Mouse (Mus musculus): ENCODE results near the gene Tspo.

The Tspo gene

DNA sequence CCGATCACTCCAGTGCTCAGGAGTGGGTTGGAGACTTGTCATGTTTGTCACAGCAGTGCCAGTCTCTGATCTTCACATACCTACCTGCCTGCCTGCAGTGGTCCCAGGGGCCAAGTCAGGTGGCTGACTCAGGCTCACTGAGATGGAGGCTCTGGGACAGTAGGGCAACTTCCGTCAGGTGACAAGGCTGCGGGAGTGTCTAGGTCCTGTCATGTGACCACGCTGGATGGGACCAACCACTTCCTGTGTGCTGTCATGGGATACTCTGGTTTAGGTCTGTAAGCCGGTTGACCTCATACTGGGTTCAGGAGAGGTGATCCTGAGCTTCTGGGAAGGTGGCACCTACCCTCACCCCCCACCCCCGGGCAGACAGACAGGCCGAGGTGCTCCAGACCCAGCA lies 17.4 kb upstream of the Tspo start:
- no peak for DNase-seq (ENCODE audit: low spot score)

- DNase-seq (ENCODE audit: low spot score): no peak
These were observed 16.2 kb upstream of the Tspo start for GRCm38 (mm10) chr15:83547144-83547543.

- DNase-seq (ENCODE audit: low spot score): no peak
These were observed 13.3 kb upstream of the Tspo start for GRCm38 (mm10) chr15:83550137-83550536.

DNA sequence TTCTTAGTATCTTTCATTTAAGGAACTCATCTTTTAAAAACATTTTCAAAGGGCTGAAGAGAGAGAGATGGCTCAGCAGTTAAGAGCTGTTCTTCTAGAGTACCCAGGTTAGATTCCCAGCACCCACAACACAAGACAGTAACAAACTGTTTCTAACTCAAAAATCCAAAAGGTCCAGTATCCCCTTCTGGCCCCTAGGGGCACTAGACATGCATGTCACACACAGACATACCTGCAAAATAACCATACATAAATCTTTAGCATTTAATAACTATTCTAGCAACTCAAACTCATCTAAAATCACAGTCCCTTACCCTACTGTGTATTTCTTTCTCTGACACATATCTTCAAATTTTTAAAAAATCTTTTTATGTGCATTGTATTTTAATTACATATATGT lies 9.6 kb upstream of the Tspo start:
- DNase-seq (ENCODE audit: low spot score): no peak

GRCm38 (mm10) chr15:83555161-83555974 lies 8.0 kb upstream of the Tspo start:
- peak; percentile 88 for DNase-seq (ENCODE audit: low spot score)

DNA sequence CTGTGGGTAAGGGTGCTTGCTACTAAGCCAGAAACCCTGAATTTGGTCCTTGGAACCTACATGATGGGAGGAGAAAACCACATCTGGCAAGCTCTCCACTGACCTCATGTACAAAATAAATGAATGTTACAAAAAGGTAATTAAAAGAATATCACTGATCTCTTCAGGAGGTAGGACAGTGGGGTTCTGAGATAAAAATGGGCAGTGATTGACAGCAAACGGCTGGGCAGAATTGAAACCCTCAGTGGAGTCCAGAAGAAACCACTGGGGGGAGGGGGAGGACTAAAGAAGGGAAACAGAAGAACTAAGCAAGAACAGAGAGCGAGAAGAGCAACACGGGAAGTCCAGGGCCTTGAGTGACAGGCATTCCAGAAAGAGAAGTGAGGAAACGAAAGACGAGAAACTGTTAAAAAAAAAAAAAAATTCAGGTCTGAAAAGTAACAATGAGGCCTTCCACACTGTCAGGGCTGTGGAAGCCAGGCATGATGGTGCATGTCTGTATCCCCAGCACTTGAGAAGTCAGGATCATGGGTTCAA lies 2.4 kb upstream of the Tspo start:
- DNase-seq (ENCODE audit: low spot score): no peak

- peak; percentile 76 for DNase-seq (ENCODE audit: low spot score)
These were observed 644 bp upstream of the Tspo start for GRCm38 (mm10) chr15:83562626-83563270.

- peak; percentile 60 for DNase-seq (ENCODE audit: low spot score)
These were observed 662 bp downstream of the Tspo start for GRCm38 (mm10) chr15:83563857-83564651.

DNA sequence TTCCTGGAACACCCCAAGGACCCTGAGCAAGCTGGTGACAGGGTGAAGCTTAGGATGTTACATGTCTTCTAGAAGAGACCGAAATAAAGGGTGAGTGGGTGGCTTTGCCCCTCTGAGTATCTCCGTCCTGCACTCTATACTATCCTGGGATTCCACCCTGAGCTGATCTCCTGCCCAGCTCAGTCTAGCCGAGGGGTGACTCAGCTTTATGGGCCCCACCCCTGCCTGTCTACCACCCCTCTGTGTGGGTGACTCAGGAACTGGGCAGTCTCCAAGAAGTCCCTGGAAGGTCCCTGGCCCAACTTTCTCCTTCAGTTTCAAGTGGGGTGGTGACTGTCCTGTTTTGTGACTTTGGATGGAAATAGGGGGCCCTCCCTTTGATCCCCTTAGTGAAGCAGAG lies 2.0 kb downstream of the Tspo start:
- DNase-seq (ENCODE audit: low spot score): no peak

- no peak for DNase-seq (ENCODE audit: low spot score)
These were observed 2.6 kb downstream of the Tspo start for GRCm38 (mm10) chr15:83566006-83566405.

GRCm38 (mm10) chr15:83567728-83568127 lies 4.3 kb downstream of the Tspo start:
- DNase-seq (ENCODE audit: low spot score): no peak

DNA sequence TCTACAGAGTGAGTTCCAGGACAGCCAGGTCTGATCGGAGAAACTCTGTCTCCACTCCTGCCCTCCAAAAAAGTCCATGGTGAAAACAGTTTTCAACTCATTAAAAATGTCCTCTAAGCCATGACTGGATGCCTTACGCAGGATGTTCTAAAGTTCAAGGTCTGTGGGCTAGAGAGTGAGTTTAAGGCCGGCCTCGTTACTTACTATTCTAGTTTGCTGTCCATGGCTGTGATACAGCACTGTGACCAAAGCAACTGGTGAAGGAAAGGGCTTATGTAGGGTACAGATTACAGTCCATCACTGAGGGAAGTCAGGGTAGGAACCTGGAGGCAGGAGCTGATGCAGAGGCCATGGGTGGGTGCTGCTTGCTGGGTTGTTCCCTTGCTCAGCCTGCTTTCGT lies 5.2 kb downstream of the Tspo start:
- no peak for DNase-seq (ENCODE audit: low spot score)

DNA sequence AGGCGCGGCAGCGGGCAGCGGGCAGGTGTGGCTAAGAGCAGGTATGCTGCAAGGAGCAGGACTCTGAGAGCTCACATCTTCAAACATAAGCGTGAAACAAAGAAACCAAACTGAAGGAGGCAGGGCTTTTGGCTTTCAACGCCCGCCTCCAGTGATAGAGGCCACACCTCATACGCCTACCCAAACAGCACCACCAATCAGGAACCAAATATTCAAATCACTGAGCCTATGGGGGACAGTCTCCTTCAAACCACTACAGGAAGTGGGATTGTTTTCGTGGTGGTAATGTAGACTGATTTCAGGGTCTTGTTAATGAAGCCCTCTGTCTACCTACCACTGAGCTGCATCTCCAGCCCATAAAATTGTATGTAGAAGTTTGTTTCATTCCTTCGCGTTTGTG lies 6.3 kb downstream of the Tspo start:
- no peak for DNase-seq (ENCODE audit: low spot score)

DNA sequence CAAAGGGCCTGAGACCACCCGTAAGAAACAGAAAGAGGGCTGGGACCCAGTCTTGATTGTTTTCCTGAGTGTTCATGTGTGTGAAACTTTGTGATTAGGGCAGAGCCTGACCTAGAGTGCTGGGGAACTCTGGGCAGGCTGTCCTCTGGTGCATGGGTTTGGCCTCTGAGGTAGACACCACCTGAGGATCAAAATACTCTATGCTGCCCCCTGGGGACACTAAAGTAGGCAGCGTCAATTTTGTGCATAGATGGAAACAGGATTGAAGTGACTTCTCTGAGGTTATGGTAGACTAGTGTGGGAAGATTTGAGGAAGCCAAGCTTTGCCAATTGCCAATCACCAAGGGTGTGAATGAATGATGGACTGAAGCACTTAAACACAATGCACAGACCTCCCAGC lies 7.2 kb downstream of the Tspo start:
- no peak for DNase-seq (ENCODE audit: low spot score)

GRCm38 (mm10) chr15:83571636-83572035 lies 8.2 kb downstream of the Tspo start:
- DNase-seq (ENCODE audit: low spot score): no peak

DNA sequence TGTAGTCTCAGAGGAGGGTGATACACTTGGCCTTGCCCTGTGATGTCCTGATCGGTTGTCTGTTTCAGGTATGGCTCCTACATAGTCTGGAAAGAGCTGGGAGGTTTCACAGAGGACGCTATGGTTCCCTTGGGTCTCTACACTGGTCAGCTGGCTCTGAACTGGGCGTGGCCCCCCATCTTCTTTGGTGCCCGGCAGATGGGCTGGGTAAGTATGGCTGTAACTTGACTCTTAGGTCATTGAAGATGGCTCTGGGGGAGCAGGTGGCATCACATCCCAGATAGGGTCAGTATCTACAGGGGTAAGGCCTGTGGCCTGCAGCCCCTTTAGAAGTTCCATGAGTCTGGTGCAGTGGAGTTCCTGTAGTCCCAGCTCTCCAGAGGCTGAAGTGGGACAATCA lies 8.7 kb downstream of the Tspo start:
- DNase-seq (ENCODE audit: low spot score): no peak

DNA sequence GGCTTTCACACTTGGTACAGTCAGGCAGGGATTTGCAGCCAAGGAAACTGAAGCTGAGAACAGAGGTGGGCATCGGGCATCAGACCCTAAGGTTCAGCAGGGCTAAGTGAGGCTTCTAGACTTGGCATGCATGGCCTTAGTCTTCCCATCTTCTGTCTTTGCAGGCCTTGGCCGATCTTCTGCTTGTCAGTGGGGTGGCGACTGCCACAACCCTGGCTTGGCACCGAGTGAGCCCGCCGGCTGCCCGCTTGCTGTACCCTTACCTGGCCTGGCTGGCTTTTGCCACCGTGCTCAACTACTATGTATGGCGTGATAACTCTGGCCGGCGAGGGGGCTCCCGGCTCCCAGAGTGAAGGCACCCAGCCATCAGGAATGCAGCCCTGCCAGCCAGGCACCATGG lies 10.2 kb downstream of the Tspo start:
- no peak for DNase-seq (ENCODE audit: low spot score)

- no peak for DNase-seq (ENCODE audit: low spot score)
These were observed 11.4 kb downstream of the Tspo start for GRCm38 (mm10) chr15:83574731-83575351.

- DNase-seq (ENCODE audit: low spot score): no peak
These were observed 12.2 kb downstream of the Tspo start for GRCm38 (mm10) chr15:83575543-83575942.

GRCm38 (mm10) chr15:83576651-83577050 lies 13.3 kb downstream of the Tspo start:
- no peak for DNase-seq (ENCODE audit: low spot score)

GRCm38 (mm10) chr15:83582931-83583330 lies 19.5 kb downstream of the Tspo start:
- no peak for DNase-seq (ENCODE audit: low spot score)
